Mouse (Mus musculus): ENCODE results near the gene Lsm4. TPM values are rescaled to one million over a fixed set of nuclear protein-coding genes. Genes with fewer than 3 reads are reported as not detected.

Gene Lsm4
- 329 TPM for polyA plus RNA-seq (2017; shearing (Covaris generic))

GRCm38 (mm10) chr8:70673079-70673856 is at the start of gene Lsm4:
Gene Lsm4, plus strand, starts transcription at chr8:70673248.

GRCm38 (mm10) chr8:70632346-70632892 is 40.6 kb upstream of the Lsm4 start, which contains the start of gene Gdf15:
Gene Gdf15, minus strand, starts transcription at chr8:70632456.

GRCm38 (mm10) chr8:70660273-70660725 is 12.7 kb upstream of the Lsm4 start, which contains the start of gene Pgpep1:
Gene Pgpep1, minus strand, starts transcription at chr8:70660388.

GRCm38 (mm10) chr8:70698310-70699109 is 25.5 kb downstream of the Lsm4 start, which contains the start of gene Jund:
Gene Jund, plus strand, starts transcription at chr8:70698949.

GRCm38 (mm10) chr8:70703287-70703686 is 30.2 kb downstream of the Lsm4 start, which contains the start of gene Iqcn:
Gene Iqcn, plus strand, starts transcription at chr8:70703457.

GRCm38 (mm10) chr8:70718297-70718696 is 45.2 kb downstream of the Lsm4 start, which contains the start of gene Gm3336:
Gene Gm3336, plus strand, starts transcription at chr8:70718543.

GRCm38 (mm10) chr8:70723486-70724210 is 50.6 kb downstream of the Lsm4 start, which contains the start of gene Pde4c:
Gene Pde4c, plus strand, starts transcription at chr8:70723720.

Other genes starting within 250 kb of the Lsm4 start
- gene Crtc1, start 233.7 kb upstream of the Lsm4 start, polyA plus RNA-seq (2017; shearing (Covaris generic)), result 12.2 TPM
- 9.8 TPM for gene Klhl26, start 196.3 kb upstream of the Lsm4 start, polyA plus RNA-seq (2017; shearing (Covaris generic))
- gene Tmem59l, start 185.9 kb upstream of the Lsm4 start, polyA plus RNA-seq (2017; shearing (Covaris generic)), result not detected
- not detected for gene Crlf1, start 180.1 kb upstream of the Lsm4 start, polyA plus RNA-seq (2017; shearing (Covaris generic))
- 62.7 TPM for gene Rex1bd, start 166.5 kb upstream of the Lsm4 start, polyA plus RNA-seq (2017; shearing (Covaris generic))
- gene Uba52, start 162.4 kb upstream of the Lsm4 start, polyA plus RNA-seq (2017; shearing (Covaris generic)), result 1,566 TPM
- 382 TPM for gene Fkbp8, start 145.5 kb upstream of the Lsm4 start, polyA plus RNA-seq (2017; shearing (Covaris generic))
- gene Kxd1, start 145.3 kb upstream of the Lsm4 start, polyA plus RNA-seq (2017; shearing (Covaris generic)), result 67.1 TPM
- gene Ell, start 133.8 kb upstream of the Lsm4 start, polyA plus RNA-seq (2017; shearing (Covaris generic)), result 42.9 TPM
- gene Isyna1, start 78.9 kb upstream of the Lsm4 start, polyA plus RNA-seq (2017; shearing (Covaris generic)), result 86.8 TPM
- gene Ssbp4, start 64.4 kb upstream of the Lsm4 start, polyA plus RNA-seq (2017; shearing (Covaris generic)), result 127 TPM
- 0.36 TPM for gene Lrrc25, start 57.1 kb upstream of the Lsm4 start, polyA plus RNA-seq (2017; shearing (Covaris generic))
- gene Gdf15, start 40.8 kb upstream of the Lsm4 start, polyA plus RNA-seq (2017; shearing (Covaris generic)), result not detected
- 0.44 TPM for gene Pgpep1, start 12.9 kb upstream of the Lsm4 start, polyA plus RNA-seq (2017; shearing (Covaris generic))
- gene Jund, start 25.7 kb downstream of the Lsm4 start, polyA plus RNA-seq (2017; shearing (Covaris generic)), result 969 TPM
- gene Iqcn, start 30.2 kb downstream of the Lsm4 start, polyA plus RNA-seq (2017; shearing (Covaris generic)), result 0.07 TPM
- gene Gm3336, start 45.3 kb downstream of the Lsm4 start, polyA plus RNA-seq (2017; shearing (Covaris generic)), result not detected
- 0.22 TPM for gene Pde4c, start 50.5 kb downstream of the Lsm4 start, polyA plus RNA-seq (2017; shearing (Covaris generic))
- 3.6 TPM for gene Rab3a, start 81.4 kb downstream of the Lsm4 start, polyA plus RNA-seq (2017; shearing (Covaris generic))
- gene Mpv17l2, start 87.7 kb downstream of the Lsm4 start, polyA plus RNA-seq (2017; shearing (Covaris generic)), result 26.5 TPM
- gene Pik3r2, start 103.5 kb downstream of the Lsm4 start, polyA plus RNA-seq (2017; shearing (Covaris generic)), result 12.9 TPM
- gene Mast3, start 131.8 kb downstream of the Lsm4 start, polyA plus RNA-seq (2017; shearing (Covaris generic)), result 98.5 TPM
- 1.9 TPM for gene Il12rb1, start 135.2 kb downstream of the Lsm4 start, polyA plus RNA-seq (2017; shearing (Covaris generic))
- gene Arrdc2, start 166.5 kb downstream of the Lsm4 start, polyA plus RNA-seq (2017; shearing (Covaris generic)), result 25.1 TPM
- not detected for gene Kcnn1, start 190.0 kb downstream of the Lsm4 start, polyA plus RNA-seq (2017; shearing (Covaris generic))
- gene Ccdc124, start 200.7 kb downstream of the Lsm4 start, polyA plus RNA-seq (2017; shearing (Covaris generic)), result 45.8 TPM
- not detected for gene Slc5a5, start 219.5 kb downstream of the Lsm4 start, polyA plus RNA-seq (2017; shearing (Covaris generic))
- gene Rpl18a, start 224.2 kb downstream of the Lsm4 start, polyA plus RNA-seq (2017; shearing (Covaris generic)), result 8,391 TPM
- gene Map1s, start 232.7 kb downstream of the Lsm4 start, polyA plus RNA-seq (2017; shearing (Covaris generic)), result 59.0 TPM

Measured in naive thymus-derived CD4-positive, alpha-beta T cell, adult 5 months (primary cell).